Mouse (Mus musculus) heart, embryonic 13.5 days (tissue): ENCODE data around the gene Malrd1. TPM values are rescaled to one million over a fixed set of nuclear protein-coding genes. Genes with fewer than 3 reads are reported as not detected.
A peak's percentile ranks its signal among the peaks of the same experiment; 100 is the strongest.

Experiments
- ATAC-seq: fragments of 200-750 bp; cut with Nextera tagmentation; 2 replicates; pipeline ENCODE4 v1.8.0; 2017; ENCODE audit warnings: moderate TSS enrichment; ENCODE audit not compliant: insufficient number of reproducible peaks, low FRiP score, low TSS enrichment; ENCODE audit errors: extremely low read depth
- H3K27ac ChIP-seq: fragments of 300-500 bp; sonication (generic); replicated peaks from 2 replicates; pipeline ENCODE4 v1.5.1; 2015; ENCODE audit warnings: moderate library complexity, mild to moderate bottlenecking, inconsistent platforms
- H3K27me3 ChIP-seq: fragments of 300-500 bp; sonication (generic); replicated peaks from 2 replicates; pipeline ENCODE4 v1.6.1; 2015; ENCODE audit warnings: mild to moderate bottlenecking, inconsistent platforms
- H3K36me3 ChIP-seq: fragments of 300-500 bp; sonication (generic); 2 replicates; pipeline ENCODE4 v1.6.1; 2015; ENCODE audit warnings: mild to moderate bottlenecking, inconsistent platforms
- H3K4me1 ChIP-seq: fragments of 300-500 bp; sonication (generic); 2 replicates; pipeline ENCODE4 v1.6.1; 2015; ENCODE audit warnings: inconsistent platforms
- H3K4me2 ChIP-seq: fragments of 300-500 bp; sonication (generic); 2 replicates; pipeline ENCODE4 v1.6.1; 2015; ENCODE audit warnings: inconsistent platforms, mild to moderate bottlenecking, moderate library complexity
- H3K4me3 ChIP-seq: fragments of 300-500 bp; sonication (generic); 2 replicates; pipeline ENCODE4 v1.5.1; 2015; ENCODE audit warnings: moderate library complexity, mild to moderate bottlenecking, inconsistent platforms
- H3K9ac ChIP-seq: fragments of 300-500 bp; sonication (generic); 2 replicates; pipeline ENCODE4 v1.6.1; 2015; ENCODE audit warnings: inconsistent platforms, mild to moderate bottlenecking, moderate library complexity
- H3K9me3 ChIP-seq: fragments of 300-500 bp; sonication (generic); 2 replicates; pipeline ENCODE4 v1.6.1; 2016; ENCODE audit warnings: inconsistent platforms
- WGBS: fragments of 180-500 bp; shearing (Covaris S2); methylation state at CpG from one replicate; pipeline ENCODE4 v1.1.7; 2015; ENCODE audit warnings: mixed read lengths; 5-methylcytosine and 5-hydroxymethylcytosine counted together
- polyA plus RNA-seq: library from polyadenylated mRNA; unstranded; fragments of >200 nt; fragmentation: Nextera tagmentation; extraction: Ambion mirVana; gene quantifications from 2 replicates; pipeline ENCODE4 v1.2.1, GENCODE M21; 2015

Malrd1 gene
- polyA plus RNA-seq: not detected in 2 replicates

GRCm38 (mm10) chr2:15526241-15526924 is at the start of gene Malrd1:
Gene Malrd1, plus strand, starts transcription at chr2:15526479.
- H3K27me3 ChIP-seq: no peaks in the 10 kb centered on the region
- no peak within 1 kb of the TSS for H3K9ac ChIP-seq
- no peaks in the 10 kb centered on the region for H3K4me1 ChIP-seq
- no peaks in the 10 kb centered on the region for H3K36me3 ChIP-seq
- H3K27ac ChIP-seq: no peak within 1 kb of the TSS
- ATAC-seq: no peak
- peaks cover 14% of the 10 kb centered on the region for H3K9me3 ChIP-seq
- no peak within 1 kb of the TSS for H3K4me2 ChIP-seq
- whole genome bisulfite sequencing: 60% methylated on average over 2 of the region's 2 CpGs
- no peak within 1 kb of the TSS for H3K4me3 ChIP-seq

GRCm38 (mm10) chr2:15538643-15539042 is 12.4 kb downstream of the Malrd1 start:
- Histone ChIP-seq H3K9ac (no peak overlapping the region), H3K27ac (0 out of 2 replicates have a peak overlapping the region, but pooled peaks have one; percentile 12), H3K27me3 (no peaks in the 10 kb centered on the region), H3K36me3 (no peaks in the 10 kb centered on the region), H3K4me3 (no peak overlapping the region), H3K4me2 (no peak overlapping the region), H3K4me1 (0 out of 2 replicates have a peak, but pooled peaks cover 4% of the 10 kb centered on the region), H3K9me3 (no peaks in the 10 kb centered on the region)
- WGBS: 46% methylated on average over 1 of the region's 1 CpGs
- ATAC-seq: no peak; the same call in 1 of the 2 replicates

- no peaks in the 10 kb centered on the region for H3K9me3 ChIP-seq
- H3K4me3 ChIP-seq: no peak overlapping the region
- no peak for ATAC-seq
- no peak overlapping the region for H3K9ac ChIP-seq
- H3K27ac ChIP-seq: no peak overlapping the region
- no peak overlapping the region for H3K4me2 ChIP-seq
- 51% methylated on average over 4 of the region's 4 CpGs for WGBS
- H3K27me3 ChIP-seq: no peaks in the 10 kb centered on the region
- H3K36me3 ChIP-seq: no peaks in the 10 kb centered on the region
- H3K4me1 ChIP-seq: no peaks in the 10 kb centered on the region
These were observed 87.2 kb downstream of the Malrd1 start for GRCm38 (mm10) chr2:15613327-15613948.

- H3K27ac ChIP-seq: no peak overlapping the region
- no peaks in the 10 kb centered on the region for H3K36me3 ChIP-seq
- no peaks in the 10 kb centered on the region for H3K4me1 ChIP-seq
- H3K4me3 ChIP-seq: no peak overlapping the region
- H3K9ac ChIP-seq: no peak overlapping the region
- ATAC-seq: no peak
- H3K27me3 ChIP-seq: no peaks in the 10 kb centered on the region
- WGBS: 69% methylated on average over 5 of the region's 5 CpGs
- no peaks in the 10 kb centered on the region for H3K9me3 ChIP-seq
- no peak overlapping the region for H3K4me2 ChIP-seq
These were observed 87.7 kb downstream of the Malrd1 start for GRCm38 (mm10) chr2:15614026-15614425.

- WGBS: 77% methylated on average over 1 of the region's 1 CpGs
- Histone ChIP-seq H3K4me1 (no peaks in the 10 kb centered on the region), H3K27me3 (no peaks in the 10 kb centered on the region), H3K36me3 (no peaks in the 10 kb centered on the region), H3K4me3 (no peak overlapping the region), H3K27ac (no peak overlapping the region), H3K9me3 (no peaks in the 10 kb centered on the region), H3K4me2 (no peak overlapping the region), H3K9ac (no peak overlapping the region)
- ATAC-seq: no peak
These were observed 109.5 kb downstream of the Malrd1 start for GRCm38 (mm10) chr2:15635761-15636160.

- Histone ChIP-seq H3K9ac (no peak overlapping the region), H3K27me3 (no peaks in the 10 kb centered on the region), H3K27ac (no peak overlapping the region), H3K4me1 (no peaks in the 10 kb centered on the region), H3K9me3 (no peaks in the 10 kb centered on the region), H3K4me2 (no peak overlapping the region), H3K4me3 (no peak overlapping the region), H3K36me3 (no peaks in the 10 kb centered on the region)
- ATAC-seq: no peak
- 43% methylated on average over 1 of the region's 1 CpGs for WGBS
These were observed 117.6 kb downstream of the Malrd1 start for GRCm38 (mm10) chr2:15643864-15644263.

- H3K36me3 ChIP-seq: no peaks in the 10 kb centered on the region
- WGBS: 74% methylated on average over 1 of the region's 1 CpGs
These were observed 130.1 kb downstream of the Malrd1 start for GRCm38 (mm10) chr2:15656388-15656787.

GRCm38 (mm10) chr2:15702977-15703376 is 176.7 kb downstream of the Malrd1 start:
- H3K4me3 ChIP-seq: no peak overlapping the region
- H3K27me3 ChIP-seq: no peaks in the 10 kb centered on the region
- H3K9ac ChIP-seq: no peak overlapping the region
- no peak overlapping the region for H3K27ac ChIP-seq
- no peak for ATAC-seq
- H3K36me3 ChIP-seq: no peaks in the 10 kb centered on the region
- WGBS: 81% methylated on average over 3 of the region's 3 CpGs
- H3K9me3 ChIP-seq: no peaks in the 10 kb centered on the region
- no peaks in the 10 kb centered on the region for H3K4me1 ChIP-seq
- H3K4me2 ChIP-seq: no peak overlapping the region

More at GRCm38 (mm10) chr2:15656388-15656787, 130.1 kb downstream of the Malrd1 start:
- H3K27me3 ChIP-seq: no peaks in the 10 kb centered on the region
- ATAC-seq: no peak
- no peak overlapping the region for H3K9ac ChIP-seq
- H3K4me2 ChIP-seq: no peak overlapping the region
- no peak overlapping the region for H3K27ac ChIP-seq
- no peaks in the 10 kb centered on the region for H3K4me1 ChIP-seq
- H3K4me3 ChIP-seq: no peak overlapping the region
- no peaks in the 10 kb centered on the region for H3K9me3 ChIP-seq

- WGBS: 89% methylated on average over 1 of the region's 1 CpGs
- Histone ChIP-seq H3K9me3 (no peaks in the 10 kb centered on the region), H3K27ac (no peak overlapping the region), H3K27me3 (no peaks in the 10 kb centered on the region), H3K4me1 (no peaks in the 10 kb centered on the region), H3K4me3 (no peak overlapping the region), H3K9ac (no peak overlapping the region), H3K36me3 (no peaks in the 10 kb centered on the region), H3K4me2 (no peak overlapping the region)
- ATAC-seq: no peak
These were observed 214.7 kb downstream of the Malrd1 start for GRCm38 (mm10) chr2:15740945-15741344.

GRCm38 (mm10) chr2:15744979-15745688 is 218.9 kb downstream of the Malrd1 start:
- 33% methylated on average over 4 of the region's 4 CpGs for WGBS
- no peak for ATAC-seq
- Histone ChIP-seq H3K4me2 (no peak overlapping the region), H3K4me1 (no peaks in the 10 kb centered on the region), H3K9ac (no peak overlapping the region), H3K36me3 (no peaks in the 10 kb centered on the region), H3K27ac (no peak overlapping the region), H3K27me3 (no peaks in the 10 kb centered on the region), H3K4me3 (no peak overlapping the region), H3K9me3 (no peaks in the 10 kb centered on the region)

- 67% methylated on average over 2 of the region's 2 CpGs for WGBS
- no peak for ATAC-seq
These were observed 258.5 kb downstream of the Malrd1 start for GRCm38 (mm10) chr2:15784818-15785217.

More at GRCm38 (mm10) chr2:15784818-15785217, 258.5 kb downstream of the Malrd1 start:
- H3K4me1 ChIP-seq: no peaks in the 10 kb centered on the region
- no peaks in the 10 kb centered on the region for H3K36me3 ChIP-seq
- H3K4me2 ChIP-seq: no peak overlapping the region
- H3K9me3 ChIP-seq: no peaks in the 10 kb centered on the region
- no peak overlapping the region for H3K27ac ChIP-seq
- H3K4me3 ChIP-seq: no peak overlapping the region
- no peaks in the 10 kb centered on the region for H3K27me3 ChIP-seq
- no peak overlapping the region for H3K9ac ChIP-seq
